Mouse (Mus musculus) CH12.LX (cell line): ENCODE data around the gene Kank1. TPM values are rescaled to one million over a fixed set of nuclear protein-coding genes. Genes with fewer than 3 reads are reported as not detected.

ENCODE experiments used
- DNase-seq: peaks from one replicate; pipeline ENCODE4 v3.0.0-alpha.2; 2013; ENCODE audit errors: extremely low read depth
- H3K27ac ChIP-seq: 2 replicates; pipeline ENCODE4 v1.5.1; 2012; ENCODE audit warnings: low read depth, mild to moderate bottlenecking, control low read depth, moderate library complexity; ENCODE audit not compliant: insufficient read depth
- H3K27me3 ChIP-seq: replicated peaks from 2 replicates; pipeline ENCODE3; 2012; ENCODE audit warnings: inconsistent platforms
- H3K36me3 ChIP-seq, 2 experiments: replicated peaks in 1 of 2; 2 replicates each; pipeline versions ENCODE3 to v1.6.1; 2012; ENCODE audit warnings: inconsistent platforms in 1 of 2, low read length in 1 of 2, mild to moderate bottlenecking in 1 of 2, mixed read lengths in 1 of 2, moderate library complexity in 1 of 2; ENCODE audit not compliant: control insufficient read depth in 1 of 2, insufficient read depth in 1 of 2
- H3K4me1 ChIP-seq, 2 experiments: 2 replicates each; pipeline ENCODE4 v1.6.1; 2012; ENCODE audit warnings: inconsistent platforms in 1 of 2, moderate library complexity in 1 of 2; ENCODE audit not compliant: insufficient read depth in 2 of 2, control insufficient read depth in 1 of 2
- H3K4me2 ChIP-seq: 2 replicates; pipeline ENCODE4 v1.6.1; 2012; ENCODE audit warnings: low read depth, mild to moderate bottlenecking, control low read depth; ENCODE audit not compliant: poor library complexity, insufficient read depth, severe bottlenecking
- H3K4me3 ChIP-seq, 3 experiments: fragments of 150-350 bp in 1 of 3; sonication (generic) in 1 of 3; replicated peaks in 1 of 3; 2 replicates each; pipeline versions ENCODE3 to v1.5.1; 2011 to 2012; ENCODE audit warnings: low read depth in 2 of 3, low read length in 2 of 3, mild to moderate bottlenecking in 2 of 3, moderate library complexity in 2 of 3, control low read depth in 1 of 3, improper control_type of control experiment in 1 of 3, inconsistent platforms in 1 of 3, mixed read lengths in 1 of 3; ENCODE audit not compliant: poor library complexity in 1 of 3
- H3K79me2 ChIP-seq: replicated peaks from 2 replicates; pipeline ENCODE4 v1.6.1; 2012; ENCODE audit warnings: mild to moderate bottlenecking, moderate library complexity; ENCODE audit not compliant: control insufficient read depth, poor library complexity, insufficient read depth, severe bottlenecking; ENCODE audit errors: extremely low read depth
- H3K9ac ChIP-seq: 2 replicates; pipeline ENCODE4 v1.6.1; 2012; ENCODE audit warnings: low read depth, mild to moderate bottlenecking, control low read depth, moderate library complexity; ENCODE audit not compliant: insufficient read depth
- H3K9me3 ChIP-seq: replicated peaks from 2 replicates; pipeline ENCODE3; 2012; ENCODE audit warnings: low read length, inconsistent platforms, mixed read lengths
- CHD1 ChIP-seq: IDR thresholded peaks from 2 replicates; pipeline ENCODE4 v1.6.1; 2012; ENCODE audit warnings: low read depth, low read length, improper control_type of control experiment, inconsistent platforms
- CTCF ChIP-seq, 2 experiments: IDR thresholded peaks in 1 of 2; conservative IDR thresholded peaks in 1 of 2; 2 replicates each; pipeline ENCODE4 v1.5.1; 2011 to 2012; ENCODE audit warnings: low read depth in 2 of 2, low read length in 2 of 2, improper control_type of control experiment in 1 of 2, inconsistent platforms in 1 of 2, mild to moderate bottlenecking in 1 of 2, moderate library complexity in 1 of 2
- E2F4 ChIP-seq: IDR thresholded peaks from 2 replicates; pipeline ENCODE4 v1.6.1; 2011; ENCODE audit warnings: low read depth, low read length, improper control_type of control experiment; ENCODE audit not compliant: insufficient replicate concordance
- ETS1 ChIP-seq: conservative IDR thresholded peaks from 2 replicates; pipeline ENCODE4 v1.6.1; 2012; ENCODE audit warnings: low read depth, mild to moderate bottlenecking, inconsistent platforms, low read length, improper control_type of control experiment, moderate library complexity
- GABPA ChIP-seq: IDR thresholded peaks from 2 replicates; pipeline ENCODE4 v1.6.1; 2012; ENCODE audit warnings: low read depth, low read length, improper control_type of control experiment, inconsistent platforms; ENCODE audit not compliant: insufficient replicate concordance
- HCFC1 ChIP-seq: IDR thresholded peaks from 2 replicates; pipeline ENCODE4 v1.6.1; 2012; ENCODE audit warnings: low read depth, mild to moderate bottlenecking, inconsistent platforms, low read length, improper control_type of control experiment
- IRF4 ChIP-seq: IDR thresholded peaks from 2 replicates; pipeline ENCODE4 v1.6.1; 2014; ENCODE audit warnings: low read depth, mild to moderate bottlenecking, inconsistent platforms, low read length, improper control_type of control experiment
- MAFK ChIP-seq: IDR thresholded peaks from 2 replicates; pipeline ENCODE4 v1.6.1; 2011; ENCODE audit warnings: low read length, improper control_type of control experiment; ENCODE audit not compliant: insufficient replicate concordance
- MEF2A ChIP-seq: IDR thresholded peaks from 2 replicates; pipeline ENCODE4 v1.6.1; 2014; ENCODE audit warnings: low read depth, mild to moderate bottlenecking, inconsistent platforms, low read length, improper control_type of control experiment, borderline replicate concordance
- MXI1 ChIP-seq: IDR thresholded peaks from 2 replicates; pipeline ENCODE4 v1.6.1; 2011; ENCODE audit warnings: mild to moderate bottlenecking, low read depth, low read length, improper control_type of control experiment
- MYC ChIP-seq: IDR thresholded peaks from 2 replicates; pipeline ENCODE4 v1.6.1; 2011; ENCODE audit warnings: low read depth, mild to moderate bottlenecking, improper control_type of control experiment, low read length
- NRF1 ChIP-seq: IDR thresholded peaks from 2 replicates; pipeline ENCODE4 v1.6.1; 2014; ENCODE audit warnings: low read depth, mild to moderate bottlenecking, inconsistent platforms, low read length, improper control_type of control experiment, moderate library complexity
- POLR2A ChIP-seq: IDR thresholded peaks from 2 replicates; pipeline ENCODE4 v1.6.1; 2011; ENCODE audit warnings: low read depth, mild to moderate bottlenecking, improper control_type of control experiment, low read length
- POLR2AphosphoS2 ChIP-seq: IDR thresholded peaks from 2 replicates; pipeline ENCODE4 v1.6.1; 2011; ENCODE audit warnings: low read depth, low read length, improper control_type of control experiment
- RAD21 ChIP-seq: IDR thresholded peaks from 2 replicates; pipeline ENCODE4 v1.6.1; 2011; ENCODE audit warnings: low read depth, mild to moderate bottlenecking, low read length, improper control_type of control experiment, moderate library complexity
- RCOR1 ChIP-seq: conservative IDR thresholded peaks from 2 replicates; pipeline ENCODE4 v1.6.1; 2012; ENCODE audit warnings: low read depth, mild to moderate bottlenecking, inconsistent platforms, low read length, improper control_type of control experiment
- SIN3A ChIP-seq: IDR thresholded peaks from 2 replicates; pipeline ENCODE4 v1.6.1; 2012; ENCODE audit warnings: low read length, improper control_type of control experiment, inconsistent platforms
- SMC3 ChIP-seq: IDR thresholded peaks from 2 replicates; pipeline ENCODE4 v1.6.1; 2011; ENCODE audit warnings: low read depth, low read length, improper control_type of control experiment
- TCF12 ChIP-seq: IDR thresholded peaks from 2 replicates; pipeline ENCODE4 v1.6.1; 2014; ENCODE audit warnings: low read depth, mild to moderate bottlenecking, inconsistent platforms, low read length, improper control_type of control experiment
- UBTF ChIP-seq: IDR thresholded peaks from 2 replicates; pipeline ENCODE4 v1.6.1; 2012; ENCODE audit warnings: low read depth, mild to moderate bottlenecking, inconsistent platforms, low read length, improper control_type of control experiment, moderate library complexity
- ZKSCAN1 ChIP-seq: IDR thresholded peaks from 2 replicates; pipeline ENCODE4 v1.6.1; 2012; ENCODE audit warnings: low read depth, inconsistent platforms, low read length, improper control_type of control experiment, borderline replicate concordance
- ZNF384 ChIP-seq: IDR thresholded peaks from 2 replicates; pipeline ENCODE4 v1.6.1; 2012; ENCODE audit warnings: low read depth, low read length, improper control_type of control experiment, inconsistent platforms
- dilution Hi-C: fragments of 300-500 bp; cut with MboI; formaldehyde crosslinking; loops from 2 replicates; pipeline ENCODE4 v1.14.3; 2020; ENCODE audit warnings: low sequenced_read_pairs; ENCODE audit not compliant: extremely low pct_unique_long_range_greater_than_20kb, extremely low pct_ligation_motif_present
- in situ Hi-C: fragments of 300-500 bp; cut with MboI; formaldehyde crosslinking; loops from 3 replicates; pipeline ENCODE4 v1.14.3; 2019; ENCODE audit warnings: low sequenced_read_pairs, low pct_ligation_motif_present, low pct_unique_long_range_greater_than_20kb, mixed read lengths
- polyA plus RNA-seq: library from polyadenylated mRNA; unstranded; fragments of >175 nt; gene quantifications from 2 replicates; pipeline ENCODE4 v1.2.1, GENCODE M21; 2012; ENCODE audit warnings: low read depth; ENCODE audit not compliant: insufficient read length
- total RNA-seq, 2 experiments: library from RNA; depleted of rRNA; stranded (reverse); fragments of 300-350 nt in 1 of 2; fragments of >200 nt in 1 of 2; gene quantifications; 2 replicates each; pipeline ENCODE4 v1.2.3; 2012 to 2014

Kank1 gene
- total and polyA plus RNA-seq, 3 experiments: 0.10 to 0.13 (median 0.12) TPM

DNA sequence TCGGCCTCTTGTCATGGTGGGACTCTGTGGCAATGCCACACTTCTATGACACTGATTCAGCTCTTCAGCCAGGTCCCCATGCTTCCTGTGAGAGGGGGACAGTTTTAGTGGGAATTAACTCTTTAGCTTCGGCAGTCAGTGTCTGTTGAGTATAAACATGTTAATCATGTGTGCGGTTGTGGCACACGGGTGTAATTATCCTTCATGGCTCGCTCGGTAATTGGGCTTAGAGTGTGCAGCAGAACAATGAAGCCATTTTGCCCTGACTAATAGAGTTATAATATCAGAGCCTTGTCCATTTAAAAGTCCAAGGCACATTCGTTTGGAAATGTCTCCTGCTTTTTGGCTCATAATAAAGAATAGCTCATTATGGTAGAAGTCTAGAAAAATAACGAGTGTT, 164.7 kb downstream of the Kank1 start:
- TF ChIP-seq TCF12 (no peak), SIN3A (no peak), CTCF (conservative IDR thresholded peaks at IDR 0.05 in 1 of 2, IDR thresholded peaks at IDR 0.05 in 1 of 2; ENCODE audit: low read depth in 2 of 2, low read length in 2 of 2) (no peak), MAFK (no peak), MEF2A (no peak), IRF4 (no peak), ETS1 (no peak), POLR2A (no peak), UBTF (no peak), CHD1 (no peak)
- no peaks in the 10 kb centered on the region for H3K79me2 ChIP-seq
- dilution Hi-C loops: no loop called here

GRCm38 (mm10) chr19:25404163-25404562, 167.4 kb downstream of the Kank1 start:
- Histone ChIP-seq H3K9me3 (no peaks in the 10 kb centered on the region), H3K9ac (no peak overlapping the region), H3K4me2 (no peak overlapping the region), H3K79me2 (no peaks in the 10 kb centered on the region), H3K27ac (no peak overlapping the region), H3K4me1 (no peaks in the 10 kb centered on the region), H3K4me3 (no peak overlapping the region), H3K27me3 (no peaks in the 10 kb centered on the region), H3K36me3 (no peaks in the 10 kb centered on the region)
- dilution Hi-C loops: no loop called here
- no peak for TF ChIP-seq SMC3
- no peak for TF ChIP-seq NRF1
- no peak for TF ChIP-seq MAFK
- no peak for TF ChIP-seq RCOR1
- DNase-seq: no peak
- in situ Hi-C loops: no loop called here

More for the DNA sequence above, 164.7 kb downstream of the Kank1 start:
- Histone ChIP-seq H3K27ac (no peak overlapping the region), H3K27me3 (no peaks in the 10 kb centered on the region), H3K9me3 (no peaks in the 10 kb centered on the region), H3K9ac (no peak overlapping the region), H3K4me1 (no peaks in the 10 kb centered on the region), H3K4me3 (no peak overlapping the region), H3K4me2 (no peak overlapping the region), H3K36me3 (no peaks in the 10 kb centered on the region)
- no peak for DNase-seq
- in situ Hi-C loops: no loop called here

GRCm38 (mm10) chr19:25405987-25406386, 169.2 kb downstream of the Kank1 start:
- no peak overlapping the region for H3K4me3 ChIP-seq
- no peak overlapping the region for H3K9ac ChIP-seq
- no peaks in the 10 kb centered on the region for H3K9me3 ChIP-seq
- in situ Hi-C loops: no loop called here
- no peaks in the 10 kb centered on the region for H3K4me1 ChIP-seq
- no peaks in the 10 kb centered on the region for H3K36me3 ChIP-seq
- DNase-seq: no peak
- dilution Hi-C loops: no loop called here
- TF ChIP-seq POLR2AphosphoS2 (no peak), CHD1 (no peak), SMC3 (no peak), ZKSCAN1 (no peak), HCFC1 (no peak), MEF2A (no peak), RAD21 (no peak), MYC (no peak), ZNF384 (no peak), GABPA (no peak), E2F4 (no peak), MXI1 (no peak)
- no peak overlapping the region for H3K27ac ChIP-seq
- H3K79me2 ChIP-seq: no peaks in the 10 kb centered on the region
- H3K4me2 ChIP-seq: no peak overlapping the region
- H3K27me3 ChIP-seq: no peaks in the 10 kb centered on the region
